Mouse (Mus musculus): Measurements from ENCODE around the gene Trem2. TPM values are rescaled to one million over a fixed set of nuclear protein-coding genes. Genes with fewer than 3 reads are reported as not detected.
A peak's percentile ranks its signal among the peaks of the same experiment; 100 is the strongest.

Gene Trem2
- total and polyA plus RNA-seq, 2 experiments, result 0.34 to 0.74 TPM

- WGBS, result 95% methylated on average over 5 of the region's 5 CpGs
- H3K4me3 ChIP-seq (ENCODE audit: insufficient read depth, low read depth, low read length), result no peak overlapping the region
- DNase-seq (ENCODE audit: extremely low read depth, low read depth, low spot score), result no peak
- H3K27me3 ChIP-seq (ENCODE audit: control insufficient read depth, insufficient read depth, low read length), result no peaks in the 10 kb centered on the region
- no peak overlapping the region for H3K27ac ChIP-seq (replicated peaks; ENCODE audit: insufficient read depth, low read depth, low read length)
- peaks cover 76% of the 10 kb centered on the region for H3K36me3 ChIP-seq (ENCODE audit: control insufficient read depth, insufficient read depth, low read length)
- TF ChIP-seq POLR2A (IDR thresholded peaks at IDR 0.05; ENCODE audit: extremely low read depth, insufficient read depth, low read length), result no peak
- TF ChIP-seq CTCF (IDR thresholded peaks at IDR 0.05; ENCODE audit: low read depth, low read length), result no peak
- no peaks in the 10 kb centered on the region for H3K4me1 ChIP-seq (ENCODE audit: control insufficient read depth, insufficient read depth, low read length)
- H3K79me2 ChIP-seq (ENCODE audit: control insufficient read depth, insufficient read depth, low read length), result no peaks in the 10 kb centered on the region
- no peak overlapping the region for H3K9ac ChIP-seq (ENCODE audit: low read depth, low read length)
These were observed 45.2 kb downstream of the Trem2 start for GRCm38 (mm10) chr17:48391446-48391845.

- WGBS, result 88% methylated on average over 3 of the region's 3 CpGs
- peaks cover 75% of the 10 kb centered on the region for H3K36me3 ChIP-seq (ENCODE audit: control insufficient read depth, insufficient read depth, low read length)
- H3K9ac ChIP-seq (ENCODE audit: low read depth, low read length), result no peak overlapping the region
- no peaks in the 10 kb centered on the region for H3K4me1 ChIP-seq (ENCODE audit: control insufficient read depth, insufficient read depth, low read length)
- no peaks in the 10 kb centered on the region for H3K79me2 ChIP-seq (ENCODE audit: control insufficient read depth, insufficient read depth, low read length)
- no peak for DNase-seq (ENCODE audit: extremely low read depth, low read depth, low spot score)
- TF ChIP-seq POLR2A (IDR thresholded peaks at IDR 0.05; ENCODE audit: extremely low read depth, insufficient read depth, low read length) (no peak), CTCF (IDR thresholded peaks at IDR 0.05; ENCODE audit: low read depth, low read length) (no peak)
- H3K4me3 ChIP-seq (ENCODE audit: insufficient read depth, low read depth, low read length), result no peak overlapping the region
- H3K27me3 ChIP-seq (ENCODE audit: control insufficient read depth, insufficient read depth, low read length), result no peaks in the 10 kb centered on the region
- no peak overlapping the region for H3K27ac ChIP-seq (replicated peaks; ENCODE audit: insufficient read depth, low read depth, low read length)
These were observed 46.4 kb downstream of the Trem2 start for GRCm38 (mm10) chr17:48392616-48393015.

GRCm38 (mm10) chr17:48401710-48402109 is 55.5 kb downstream of the Trem2 start:
- DNase-seq (ENCODE audit: extremely low read depth, low read depth, low spot score), result no peak
- 68% methylated on average over 4 of the region's 4 CpGs for WGBS
- H3K36me3 ChIP-seq (ENCODE audit: control insufficient read depth, insufficient read depth, low read length), result peaks cover 29% of the 10 kb centered on the region
- H3K4me3 ChIP-seq (ENCODE audit: insufficient read depth, low read depth, low read length), result no peak overlapping the region
- H3K4me1 ChIP-seq (ENCODE audit: control insufficient read depth, insufficient read depth, low read length), result no peaks in the 10 kb centered on the region
- peaks cover 24% of the 10 kb centered on the region; the same call in 1 of the 2 replicates for H3K79me2 ChIP-seq (ENCODE audit: control insufficient read depth, insufficient read depth, low read length)
- TF ChIP-seq POLR2A (IDR thresholded peaks at IDR 0.05; ENCODE audit: extremely low read depth, insufficient read depth, low read length) (no peak), CTCF (IDR thresholded peaks at IDR 0.05; ENCODE audit: low read depth, low read length) (no peak)
- H3K27ac ChIP-seq (replicated peaks; ENCODE audit: insufficient read depth, low read depth, low read length), result no peak overlapping the region
- no peak overlapping the region for H3K9ac ChIP-seq (ENCODE audit: low read depth, low read length)
- H3K27me3 ChIP-seq (ENCODE audit: control insufficient read depth, insufficient read depth, low read length), result no peaks in the 10 kb centered on the region

- no peak overlapping the region for H3K4me3 ChIP-seq (ENCODE audit: insufficient read depth, low read depth, low read length)
- DNase-seq (ENCODE audit: extremely low read depth, low read depth, low spot score), result peak; percentile 6
- no peaks in the 10 kb centered on the region for H3K4me1 ChIP-seq (ENCODE audit: control insufficient read depth, insufficient read depth, low read length)
- H3K9ac ChIP-seq (ENCODE audit: low read depth, low read length), result no peak overlapping the region
- 67% methylated on average over 3 of the region's 3 CpGs for WGBS
- no peak overlapping the region for H3K27ac ChIP-seq (replicated peaks; ENCODE audit: insufficient read depth, low read depth, low read length)
- H3K27me3 ChIP-seq (ENCODE audit: control insufficient read depth, insufficient read depth, low read length), result no peaks in the 10 kb centered on the region
- H3K79me2 ChIP-seq (ENCODE audit: control insufficient read depth, insufficient read depth, low read length), result peaks cover 28% of the 10 kb centered on the region; the same call in 1 of the 2 replicates
- TF ChIP-seq CTCF (IDR thresholded peaks at IDR 0.05; ENCODE audit: low read depth, low read length), result no peak
- no peak for TF ChIP-seq POLR2A (IDR thresholded peaks at IDR 0.05; ENCODE audit: extremely low read depth, insufficient read depth, low read length)
- peaks cover 22% of the 10 kb centered on the region for H3K36me3 ChIP-seq (ENCODE audit: control insufficient read depth, insufficient read depth, low read length)
These were observed 56.5 kb downstream of the Trem2 start for GRCm38 (mm10) chr17:48402751-48403150.

Other genes starting within 250 kb of the Trem2 start
- gene 9830107B12Rik, start 200.1 kb upstream of the Trem2 start, total RNA-seq (2014; rRNA removed), result not detected in 2 replicates
- gene 9830107B12Rik, start 200.1 kb upstream of the Trem2 start, polyA plus RNA-seq (2012; rRNA removed), result not detected in 2 replicates
- gene A530064D06Rik, start 179.1 kb upstream of the Trem2 start, total RNA-seq (2014; rRNA removed), result 0.37 and 0.40 TPM in 2 replicates
- not detected in 2 replicates for gene A530064D06Rik, start 179.1 kb upstream of the Trem2 start, polyA plus RNA-seq (2012; rRNA removed)
- gene Trem1, start 113.6 kb upstream of the Trem2 start, total RNA-seq (2014; rRNA removed), result not detected in 2 replicates
- 0.04 TPM in 1 of 2 replicates, not detected in the other for gene Trem1, start 113.6 kb upstream of the Trem2 start, polyA plus RNA-seq (2012; rRNA removed)
- gene Trem3, start 98.6 kb upstream of the Trem2 start, total RNA-seq (2014; rRNA removed), result 0.34 TPM in 1 of 2 replicates, not detected in the other
- 0.09 and 0.21 TPM in 2 replicates for gene Trem3, start 98.6 kb upstream of the Trem2 start, polyA plus RNA-seq (2012; rRNA removed)
- 4.2 and 4.4 TPM in 2 replicates for gene Treml4, start 82.1 kb upstream of the Trem2 start, total RNA-seq (2014; rRNA removed)
- 2.8 and 4.6 TPM in 2 replicates for gene Treml4, start 82.1 kb upstream of the Trem2 start, polyA plus RNA-seq (2012; rRNA removed)
- 0.09 and 0.20 TPM in 2 replicates for gene Treml2, start 46.9 kb upstream of the Trem2 start, total RNA-seq (2014; rRNA removed)
- gene Treml2, start 46.9 kb upstream of the Trem2 start, polyA plus RNA-seq (2012; rRNA removed), result 0.26 and 0.34 TPM in 2 replicates
- 0.83 and 1.0 TPM in 2 replicates for gene B430306N03Rik, start 30.3 kb upstream of the Trem2 start, total RNA-seq (2014; rRNA removed)
- gene B430306N03Rik, start 30.3 kb upstream of the Trem2 start, polyA plus RNA-seq (2012; rRNA removed), result 0.90 and 1.9 TPM in 2 replicates
- 0.34 TPM in 1 of 2 replicates, not detected in the other for gene Treml1, start 13.5 kb downstream of the Trem2 start, total RNA-seq (2014; rRNA removed)
- gene Treml1, start 13.5 kb downstream of the Trem2 start, polyA plus RNA-seq (2012; rRNA removed), result 0.19 and 0.39 TPM in 2 replicates
- gene Nfya, start 63.5 kb downstream of the Trem2 start, total RNA-seq (2014; rRNA removed), result 10.6 and 12.1 TPM in 2 replicates
- gene Nfya, start 63.5 kb downstream of the Trem2 start, polyA plus RNA-seq (2012; rRNA removed), result 11.0 and 16.3 TPM in 2 replicates
- gene Oard1, start 63.6 kb downstream of the Trem2 start, total RNA-seq (2014; rRNA removed), result 20.9 and 25.0 TPM in 2 replicates
- 8.7 and 9.0 TPM in 2 replicates for gene Oard1, start 63.6 kb downstream of the Trem2 start, polyA plus RNA-seq (2012; rRNA removed)
- gene Apobec2, start 86.5 kb downstream of the Trem2 start, total RNA-seq (2014; rRNA removed), result 0.28 TPM in 1 of 2 replicates, not detected in the other
- gene Apobec2, start 86.5 kb downstream of the Trem2 start, polyA plus RNA-seq (2012; rRNA removed), result not detected in 2 replicates
- not detected in 2 replicates for gene Tspo2, start 105.1 kb downstream of the Trem2 start, total RNA-seq (2014; rRNA removed)
- 0.34 TPM in 1 of 2 replicates, not detected in the other for gene Tspo2, start 105.1 kb downstream of the Trem2 start, polyA plus RNA-seq (2012; rRNA removed)
- gene Unc5cl, start 108.5 kb downstream of the Trem2 start, total RNA-seq (2014; rRNA removed), result 0.20 TPM in 1 of 2 replicates, not detected in the other
- gene Unc5cl, start 108.5 kb downstream of the Trem2 start, polyA plus RNA-seq (2012; rRNA removed), result 0.05 and 0.43 TPM in 2 replicates